ENCODE assay signal across 8 mouse cellular contexts in the genomic region with DNA sequence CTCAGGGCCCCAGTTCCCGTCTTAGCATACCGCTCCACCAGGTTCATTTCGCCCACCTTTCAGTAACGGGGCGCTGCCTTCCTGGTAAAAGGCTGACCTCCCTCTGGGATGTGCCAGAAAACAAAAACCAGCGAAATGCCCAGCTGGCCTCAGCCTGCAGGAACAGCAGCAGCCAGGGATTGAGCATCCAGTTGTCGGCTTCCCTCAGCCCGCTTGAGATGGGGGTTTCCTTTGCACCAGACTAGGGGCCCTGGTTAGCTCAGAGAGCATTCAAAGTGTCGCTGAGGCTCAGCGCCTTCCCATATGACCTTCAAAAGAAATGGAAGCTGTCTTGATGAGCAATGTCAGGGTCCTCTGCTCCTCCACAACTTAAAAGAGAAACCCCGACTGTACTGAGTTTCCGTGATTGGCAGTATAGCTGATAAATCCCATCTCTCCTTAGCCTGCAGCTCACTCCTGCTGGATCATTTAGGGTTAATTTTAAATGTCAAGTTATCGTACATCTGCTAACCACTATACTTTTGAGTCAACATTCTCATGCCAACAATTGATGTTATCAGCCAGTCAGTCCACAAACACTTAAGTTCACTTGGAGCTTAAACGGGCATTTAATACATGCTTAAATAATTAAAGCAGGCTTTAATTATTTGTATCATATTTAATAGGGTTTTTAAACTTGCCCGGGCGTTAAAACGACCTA. TPM values are rescaled to one million over a fixed set of nuclear protein-coding genes. Genes with fewer than 3 reads are reported as not detected.
DNase-seq lines count a peak whose midpoint lies in the region; ATAC-seq and TF ChIP-seq lines count a peak whose summit lies in the region.

No protein-coding gene starts in this region.

- H3K4me2 ChIP-seq in neural tube, embryonic 11.5 days (ENCODE audit: low read depth): peak overlapping the region; percentile 51
- H3K4me2 ChIP-seq in limb, embryonic 12.5 days: peak overlapping the region; percentile 72
- peak overlapping the region; percentile 65 for H3K4me2 ChIP-seq in stomach, embryonic 14.5 days (replicated peaks; ENCODE audit: low read depth, low read length)

- WGBS in neural tube, embryonic 11.5 days: 23% methylated on average over 17 of the region's 17 CpGs
- 12% methylated on average over 17 of the region's 17 CpGs for WGBS in limb, embryonic 12.5 days
- 15% methylated on average over 17 of the region's 17 CpGs for WGBS in stomach, embryonic 14.5 days

- H3K27ac ChIP-seq in neural tube, embryonic 11.5 days (ENCODE audit: low read depth, low read length): no peak overlapping the region
- H3K27ac ChIP-seq in embryonic fibroblast, embryonic 13.5 days (ENCODE audit: insufficient read depth, low read length): peak overlapping the region; percentile 74
- H3K27ac ChIP-seq in limb, embryonic 12.5 days: 0 out of 2 replicates have a peak overlapping the region, but pooled peaks have one; percentile 8
- peak overlapping the region; percentile 73; the same call in 1 of the 2 replicates for H3K27ac ChIP-seq in stomach, embryonic 14.5 days (ENCODE audit: low read length)

- ATAC-seq in neural tube, embryonic 11.5 days (ENCODE audit: insufficient read depth, low FRiP score, low TSS enrichment): no peak
- ATAC-seq in limb, embryonic 12.5 days (ENCODE audit: insufficient number of reproducible peaks, insufficient read depth, low FRiP score, low TSS enrichment, low read depth): no peak
- peak; percentile 25; the same call in 1 of the 2 replicates for ATAC-seq in stomach, embryonic 14.5 days (ENCODE audit: insufficient number of reproducible peaks, insufficient read depth, low FRiP score, low read depth)

- H3K27me3 ChIP-seq in neural tube, embryonic 11.5 days (ENCODE audit: control insufficient read depth, insufficient read depth, low read length): no peaks in the 10 kb centered on the region
- peaks cover 16% of the 10 kb centered on the region for H3K27me3 ChIP-seq in limb, embryonic 12.5 days
- H3K27me3 ChIP-seq in stomach, embryonic 14.5 days (ENCODE audit: control insufficient read depth, insufficient read depth, low read length): no peaks in the 10 kb centered on the region

- TF ChIP-seq POLR2A in embryonic fibroblast, embryonic 13.5 days (IDR thresholded peaks at IDR 0.05; ENCODE audit: low read depth, low read length): no peak; the same call in 1 of the 2 replicates

- no peaks in the 10 kb centered on the region for H3K4me1 ChIP-seq in neural tube, embryonic 11.5 days (ENCODE audit: control insufficient read depth, insufficient read depth, low read length)
- peaks cover 3% of the 10 kb centered on the region; the same call in 1 of the 2 replicates for H3K4me1 ChIP-seq in embryonic fibroblast, embryonic 13.5 days (ENCODE audit: control insufficient read depth, insufficient read depth, low read length)
- H3K4me1 ChIP-seq in limb, embryonic 12.5 days (replicated peaks): peaks cover 21% of the 10 kb centered on the region
- 0 out of 2 replicates have a peak, but pooled peaks cover 6% of the 10 kb centered on the region for H3K4me1 ChIP-seq in stomach, embryonic 14.5 days (ENCODE audit: control insufficient read depth, insufficient read depth, low read length)

- no peaks in the 10 kb centered on the region for H3K9me3 ChIP-seq in neural tube, embryonic 11.5 days (ENCODE audit: control insufficient read depth, low read length)
- no peaks in the 10 kb centered on the region for H3K9me3 ChIP-seq in limb, embryonic 12.5 days
- no peaks in the 10 kb centered on the region for H3K9me3 ChIP-seq in stomach, embryonic 14.5 days (ENCODE audit: control insufficient read depth, low read depth, low read length)

- peak overlapping the region; percentile 32 for H3K4me3 ChIP-seq in neural tube, embryonic 11.5 days (ENCODE audit: low read depth, low read length)
- peak overlapping the region; percentile 11 for H3K4me3 ChIP-seq in embryonic fibroblast, embryonic 13.5 days (ENCODE audit: insufficient read depth, low read length)
- H3K4me3 ChIP-seq in limb, embryonic 12.5 days (replicated peaks): peak overlapping the region; percentile 39
- peak overlapping the region; percentile 28 for H3K4me3 ChIP-seq in stomach, embryonic 14.5 days (ENCODE audit: low read depth, low read length)

- DNase-seq in neural tube, embryonic 11.5 days (ENCODE audit: low spot score): no peak
- no peak for DNase-seq in neural tube, embryonic 10.5 days (ENCODE audit: extremely low spot score, low spot score)
- DNase-seq in embryo, embryonic 10.5 days (ENCODE audit: low spot score): no peak
- DNase-seq in adrenal gland, postnatal 10 days: no peak
- no peak for DNase-seq in urinary bladder, postnatal 25 days (ENCODE audit: low spot score)

- TF ChIP-seq CTCF in embryonic fibroblast, embryonic 13.5 days (IDR thresholded peaks at IDR 0.05; ENCODE audit: borderline replicate concordance, insufficient read depth, low read length): no peak

- H3K36me3 ChIP-seq in neural tube, embryonic 11.5 days (ENCODE audit: control insufficient read depth, insufficient read depth, low read length): no peaks in the 10 kb centered on the region
- no peaks in the 10 kb centered on the region for H3K36me3 ChIP-seq in limb, embryonic 12.5 days
- no peaks in the 10 kb centered on the region for H3K36me3 ChIP-seq in stomach, embryonic 14.5 days (ENCODE audit: control insufficient read depth, insufficient read depth, low read length)

- peak overlapping the region; percentile 49 for H3K9ac ChIP-seq in neural tube, embryonic 11.5 days (ENCODE audit: low read length)
- H3K9ac ChIP-seq in limb, embryonic 12.5 days (replicated peaks): peak overlapping the region; percentile 58
- H3K9ac ChIP-seq in stomach, embryonic 14.5 days (replicated peaks; ENCODE audit: low read depth, low read length): no peak overlapping the region; the same call in 1 of the 2 replicates

RNA-seq across cellular contexts. Expression of a gene that starts 19.5 kb away (rescaled TPM):
- 1.1 and 1.5 TPM in 2 replicates for polyA plus RNA-seq in neural tube, embryonic 11.5 days (2014; fragmentation: Nextera tagmentation; extraction: Ambion mirVana)
- 2.1 and 2.2 TPM in 2 replicates for polyA plus RNA-seq in embryonic fibroblast, embryonic 13.5 days (2011; ENCODE audit: insufficient read length, low read depth, missing spikeins)
- 1.8 and 2.2 TPM in 2 replicates for polyA plus RNA-seq in limb, embryonic 12.5 days (2016; fragmentation: Nextera tagmentation; extraction: Ambion mirVana)
- polyA plus RNA-seq in stomach, embryonic 14.5 days (2014; fragmentation: Nextera tagmentation; extraction: Ambion mirVana): 2.6 and 4.3 TPM in 2 replicates
- total RNA-seq in adrenal gland, postnatal 10 days (2021): 1 to 10 TPM; 1.2 to 1.6 TPM

RNA-seq across cellular contexts. Expression of a gene that starts 40.4 kb away (rescaled TPM):
- polyA plus RNA-seq in neural tube, embryonic 11.5 days (2014; fragmentation: Nextera tagmentation; extraction: Ambion mirVana): 1.4 and 1.5 TPM in 2 replicates
- 1.6 and 2.1 TPM in 2 replicates for polyA plus RNA-seq in embryonic fibroblast, embryonic 13.5 days (2011; ENCODE audit: insufficient read length, low read depth, missing spikeins)
- 1.8 and 2.1 TPM in 2 replicates for polyA plus RNA-seq in limb, embryonic 12.5 days (2016; fragmentation: Nextera tagmentation; extraction: Ambion mirVana)
- polyA plus RNA-seq in stomach, embryonic 14.5 days (2014; fragmentation: Nextera tagmentation; extraction: Ambion mirVana): 0.77 and 1.2 TPM in 2 replicates
- 1 to 10 TPM; 5.2 to 7.1 TPM for total RNA-seq in adrenal gland, postnatal 10 days (2021)
